Mouse (Mus musculus) thymus, postnatal 0 days (tissue): Measurements from ENCODE around the gene Cbx7. TPM values are rescaled to one million over a fixed set of nuclear protein-coding genes. Genes with fewer than 3 reads are reported as not detected.

ENCODE experiments used
- DNase-seq: peaks from one replicate; pipeline ENCODE4 v3.0.0-alpha.2; 2015; ENCODE audit warnings: low spot score
- polyA plus RNA-seq: library from polyadenylated mRNA; unstranded; fragments of >200 nt; fragmentation: Nextera tagmentation; extraction: Ambion mirVana; gene quantifications from 2 replicates; pipeline ENCODE4 v1.2.1, GENCODE M21; 2015

Gene Cbx7
- polyA plus RNA-seq, 1 experiment from 2014 or later = 10.1 TPM

DNA sequence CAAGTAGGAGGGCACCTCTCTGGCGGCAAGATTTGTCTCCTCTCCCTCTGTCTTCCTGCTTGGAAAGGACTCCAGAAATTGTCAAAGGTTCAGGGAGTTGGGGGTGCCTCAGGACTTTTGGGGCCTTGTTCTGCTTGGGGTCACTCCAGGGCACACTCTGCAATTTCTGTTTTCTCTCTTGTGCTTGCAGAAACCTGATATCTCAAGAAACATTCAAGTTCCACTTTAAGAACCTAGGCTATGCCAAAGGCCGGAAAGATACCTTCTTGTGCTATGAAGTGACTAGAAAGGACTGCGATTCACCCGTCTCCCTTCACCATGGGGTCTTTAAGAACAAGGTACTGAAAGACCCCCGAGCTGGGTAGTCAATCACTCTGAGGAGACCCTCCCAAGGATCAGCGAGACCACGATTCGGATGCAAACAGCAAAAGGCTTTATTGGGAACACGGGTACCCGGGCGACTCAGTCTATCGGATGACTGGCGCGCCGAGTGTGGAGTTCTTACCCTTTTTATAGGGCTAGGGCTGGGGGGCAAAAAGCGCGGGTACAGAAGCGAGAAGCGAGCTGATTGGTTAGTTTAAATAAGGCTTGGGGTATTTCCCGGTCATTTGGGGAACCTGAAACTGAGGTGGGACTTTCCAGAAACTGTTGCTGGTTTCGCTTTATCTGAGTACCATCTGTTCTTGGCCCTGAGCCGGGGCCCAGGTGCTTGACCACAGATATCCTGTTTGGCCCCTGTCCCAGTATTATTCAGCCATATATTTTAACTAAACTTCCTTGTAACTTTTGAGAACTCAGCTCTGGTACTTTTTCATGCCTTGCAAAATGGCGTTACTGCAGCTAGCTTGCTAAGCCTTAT, 75.5 kb downstream of the Cbx7 start:
- DNase-seq = peak; percentile 40

DNA sequence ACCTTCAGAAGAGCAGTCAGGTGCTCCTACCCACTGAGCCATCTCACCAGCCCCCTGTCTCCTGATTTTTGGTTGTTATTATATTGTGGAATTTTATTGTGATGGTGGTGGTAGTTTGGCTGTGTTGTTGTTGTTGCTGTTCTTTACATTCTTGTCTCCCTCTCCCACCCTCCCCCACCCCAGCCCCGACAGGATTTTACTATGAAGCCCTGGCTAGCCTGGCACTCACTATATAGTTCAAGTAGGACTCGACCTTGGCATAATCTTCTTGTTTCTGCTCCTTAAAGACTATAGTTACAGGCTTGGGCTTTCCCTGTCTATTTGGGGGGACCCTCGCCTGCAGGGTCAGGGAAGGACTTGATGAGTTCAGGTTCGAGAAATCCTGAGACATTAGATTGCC, 76.6 kb downstream of the Cbx7 start:
- DNase-seq = no peak

DNA sequence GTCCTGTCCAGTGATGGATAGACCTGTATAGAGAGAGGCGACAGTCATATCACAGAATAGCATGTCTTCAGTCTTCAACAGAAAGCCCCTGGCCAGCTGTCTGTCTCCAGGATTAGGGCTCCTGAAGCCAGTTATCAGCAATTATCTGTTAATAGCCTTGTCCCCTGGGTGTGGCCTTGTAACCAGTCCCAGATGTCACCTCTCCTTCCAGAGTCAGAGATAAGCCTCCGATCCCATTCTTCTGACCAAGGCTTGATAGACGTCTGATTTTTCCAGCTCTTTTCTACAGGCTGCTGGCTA, 77.1 kb downstream of the Cbx7 start:
- no peak for DNase-seq

DNA sequence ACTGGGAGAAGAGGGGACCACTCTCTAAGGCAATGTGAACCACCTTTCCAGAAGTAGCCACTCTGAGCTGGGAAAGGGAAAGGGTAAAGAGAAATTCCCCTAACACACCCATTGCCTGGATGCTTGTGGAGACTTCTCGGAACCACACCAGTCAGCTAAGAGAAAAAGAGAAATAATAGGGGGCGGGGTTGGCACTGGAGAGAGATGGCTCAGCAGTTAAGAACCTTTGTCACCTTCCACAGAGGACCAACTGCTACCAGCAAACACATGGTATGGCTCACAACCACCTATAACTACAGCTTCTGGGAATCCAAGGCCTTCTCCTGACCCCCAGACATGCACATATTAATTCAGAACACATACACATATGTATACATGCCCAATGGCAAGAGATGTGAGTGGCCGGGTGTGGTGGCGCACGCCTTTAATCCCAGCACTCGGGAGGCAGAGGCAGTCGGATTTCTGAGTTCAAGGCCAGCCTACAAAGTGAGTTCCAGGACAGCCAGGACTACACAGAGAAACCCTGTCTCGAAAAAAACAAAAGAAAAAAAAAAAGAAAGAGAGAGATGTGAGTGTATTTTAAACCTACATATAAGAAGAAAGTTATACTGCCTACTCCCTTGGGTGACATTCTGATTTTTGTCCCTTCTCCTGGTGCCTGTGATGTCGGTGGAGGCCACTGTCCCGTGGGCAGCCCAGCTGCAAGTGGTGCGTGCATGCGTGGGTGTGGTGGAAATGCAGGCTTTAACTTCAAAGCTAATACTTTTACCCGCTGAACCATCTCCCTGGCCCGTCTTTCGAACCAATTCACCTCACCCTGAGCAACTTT, 77.7 kb downstream of the Cbx7 start:
- peak; percentile 18 for DNase-seq

DNA sequence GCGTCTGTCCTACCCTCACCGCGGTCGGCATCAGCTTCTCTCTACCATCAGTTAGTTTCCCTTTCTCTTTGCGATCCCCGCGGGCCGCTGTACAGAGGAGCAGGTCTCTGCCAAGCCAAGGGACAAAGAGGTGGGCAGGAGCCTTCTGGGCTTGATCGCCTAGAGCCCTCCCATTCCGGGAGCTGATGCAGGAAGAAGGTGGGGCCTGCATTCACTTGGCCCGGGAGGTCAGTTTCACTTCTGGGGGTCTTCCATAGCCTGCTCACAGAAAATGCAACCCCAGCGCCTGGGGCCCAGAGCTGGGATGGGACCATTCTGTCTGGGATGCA, 78.7 kb downstream of the Cbx7 start:
- peak; percentile 61 for DNase-seq

DNA sequence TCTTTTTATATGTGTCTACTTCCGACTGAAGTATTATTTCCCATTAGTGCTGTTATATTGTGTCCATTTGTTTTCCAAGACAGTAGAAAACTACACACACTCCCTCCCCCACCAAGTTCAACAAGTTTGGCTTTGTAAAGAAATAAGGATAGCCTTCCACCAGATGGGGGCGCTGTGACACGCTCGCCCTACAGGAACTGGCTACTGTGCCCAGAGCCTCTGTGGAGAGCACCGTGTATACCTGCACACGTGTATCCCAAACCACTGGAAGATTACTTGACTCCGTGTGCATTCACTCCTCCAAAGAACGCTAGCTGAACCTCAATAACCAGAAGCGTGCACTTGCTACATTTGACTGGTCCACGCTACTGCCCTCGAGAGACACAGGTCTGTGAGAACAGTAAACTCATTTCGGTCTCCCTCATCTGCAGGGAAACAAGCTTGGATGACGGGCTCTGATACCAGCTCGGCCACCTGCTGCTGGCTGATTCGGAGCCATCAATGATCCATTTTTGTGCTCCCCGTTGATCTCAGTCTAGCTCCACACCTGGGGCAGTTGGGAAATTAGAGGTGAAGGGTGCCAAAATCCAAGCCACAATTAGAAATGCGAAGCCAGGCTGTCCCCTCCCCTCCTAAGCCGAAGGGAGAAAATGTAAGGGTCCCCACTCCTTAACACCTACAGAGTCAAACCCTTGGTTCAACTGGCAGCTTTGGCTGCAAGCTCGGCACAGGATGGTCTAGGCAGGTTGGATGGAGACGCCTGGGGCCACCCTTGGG, 79.3 kb downstream of the Cbx7 start, which contains the start of gene Apobec3:
Gene Apobec3 (plus strand): TSS at position 224 of the 777 bp plus-strand sequence.
- DNase-seq = peak; percentile 88

DNA sequence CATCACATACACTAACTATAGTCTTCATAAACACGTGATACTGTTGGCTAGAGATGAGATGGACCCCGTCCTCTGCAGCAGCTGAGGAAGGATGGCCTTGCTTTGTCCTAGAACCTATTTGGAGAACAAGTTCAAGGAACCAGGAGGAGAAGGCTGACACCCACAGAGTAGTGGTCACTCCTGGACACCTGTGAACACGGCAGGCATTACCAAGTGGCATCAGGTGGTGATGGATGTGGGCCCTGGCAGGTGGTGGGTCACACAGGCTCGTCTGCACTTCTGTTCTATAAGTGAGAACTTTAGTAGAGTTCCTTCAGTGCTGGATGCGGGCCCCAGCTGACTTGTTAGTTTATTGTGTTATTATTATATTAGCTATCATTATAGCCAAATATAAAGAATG, 86.1 kb downstream of the Cbx7 start:
- DNase-seq = no peak

DNA sequence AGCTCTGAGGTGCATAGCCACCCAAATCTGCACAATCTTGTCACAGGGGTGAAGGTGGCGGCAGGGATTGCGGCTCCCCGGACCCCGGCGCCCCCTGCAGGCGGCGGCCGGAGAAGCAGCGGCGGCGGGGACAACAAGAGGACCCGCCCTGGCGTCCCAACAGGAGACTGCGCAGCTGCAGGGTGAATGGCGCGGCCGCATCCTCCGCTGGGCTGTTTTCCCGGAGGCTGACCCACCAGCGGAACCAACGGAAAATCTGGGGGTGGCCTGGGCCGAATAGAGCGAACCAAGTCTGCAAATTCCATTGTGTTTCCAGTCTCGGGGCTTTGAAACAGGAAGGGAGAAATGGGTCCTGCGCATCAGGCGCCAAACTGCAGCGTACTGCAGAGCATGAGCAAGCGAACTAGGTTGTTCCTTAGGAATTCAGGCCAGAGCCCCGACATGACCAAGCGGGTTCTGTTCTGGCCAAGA, 87.5 kb downstream of the Cbx7 start:
- DNase-seq = peak; percentile 90

DNA sequence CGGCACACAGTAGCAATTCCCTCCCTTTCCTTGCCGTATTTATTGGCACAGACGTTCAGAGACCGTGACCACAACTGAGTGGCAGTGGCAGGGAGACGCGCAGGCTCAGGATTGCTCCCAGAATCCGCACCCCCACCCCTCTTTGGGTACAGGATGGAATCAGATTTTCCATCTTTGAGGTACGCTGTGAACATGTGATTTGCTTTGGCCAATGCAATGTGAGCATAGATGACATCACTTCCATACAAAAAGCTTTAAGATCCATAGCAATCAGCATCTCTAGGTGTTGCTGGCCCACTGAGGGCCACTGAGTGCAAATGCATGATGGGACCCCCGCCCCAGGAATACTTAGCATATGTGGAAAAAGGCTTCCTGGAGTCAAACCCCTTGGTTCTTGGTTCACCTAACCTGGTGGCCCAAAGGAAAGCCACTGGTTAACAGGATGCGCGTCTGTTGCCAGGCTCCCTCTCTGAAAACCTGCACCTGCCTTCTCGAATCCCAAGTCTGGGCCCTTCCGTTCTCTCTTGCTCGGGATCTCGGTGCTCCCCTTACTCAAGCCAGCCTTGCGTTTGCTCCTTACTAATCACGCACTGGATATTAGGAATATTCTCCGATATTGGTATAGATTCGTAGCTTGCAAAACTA, 88.2 kb downstream of the Cbx7 start:
- peak; percentile 10 for DNase-seq

DNA sequence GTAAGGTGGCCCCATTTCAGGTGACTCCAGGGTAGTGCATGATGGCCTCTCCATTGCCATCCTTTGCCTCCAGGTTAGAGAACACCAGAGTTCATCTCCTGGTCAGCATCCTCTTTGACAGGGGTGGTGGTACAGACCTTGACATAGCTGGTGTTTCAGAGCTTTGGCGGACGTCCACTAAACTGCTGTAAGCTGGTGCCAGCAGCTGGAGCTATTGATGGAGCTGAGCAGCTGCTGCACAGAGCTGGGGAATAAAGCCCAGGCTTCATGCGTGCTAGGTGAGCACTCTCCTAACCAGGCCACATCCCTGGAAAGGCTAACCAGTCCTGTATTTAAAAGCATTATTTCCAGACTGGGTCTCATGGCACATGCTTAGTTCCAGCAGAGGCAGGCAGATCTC, 90.4 kb downstream of the Cbx7 start:
- DNase-seq = no peak

DNA sequence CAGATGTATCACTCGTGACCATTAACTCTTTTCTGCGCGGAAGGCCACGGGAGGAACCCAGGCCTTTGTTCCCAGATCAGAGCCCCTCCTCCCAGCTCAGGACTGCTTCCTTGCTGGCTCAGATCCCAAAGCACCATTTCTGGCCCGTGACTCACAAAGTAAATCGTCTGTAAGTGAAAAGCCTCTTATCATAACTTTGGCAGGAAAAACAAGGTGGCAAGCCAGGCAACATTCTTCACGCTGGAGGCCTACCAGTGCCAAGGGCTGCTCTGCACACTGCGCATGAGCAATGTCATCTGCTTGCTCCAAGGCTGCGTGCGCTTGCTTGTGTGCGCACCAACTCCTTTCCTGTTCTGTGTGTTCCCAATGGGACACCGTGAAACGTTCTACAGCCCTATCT, 91.6 kb downstream of the Cbx7 start:
- no peak for DNase-seq

DNA sequence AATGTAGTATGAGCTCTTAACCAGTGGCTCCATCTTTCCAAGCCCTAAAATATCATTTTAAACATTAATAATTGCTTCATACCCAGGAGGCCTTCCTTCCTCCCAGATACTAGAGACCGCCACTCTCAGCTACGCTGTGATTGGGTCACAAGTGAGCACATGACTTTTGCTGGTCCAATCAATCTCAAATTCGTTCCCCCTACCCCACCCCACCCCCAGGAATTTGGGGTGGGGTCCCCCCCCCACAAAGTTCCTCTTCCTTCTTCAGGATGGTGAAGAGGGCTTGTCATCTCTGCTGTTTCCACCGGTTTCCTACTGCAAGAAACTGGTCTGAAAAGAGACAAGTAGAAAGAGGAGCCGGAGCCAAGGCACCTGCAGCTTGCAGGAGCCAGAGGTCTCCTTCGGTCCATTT, 92.2 kb downstream of the Cbx7 start:
- DNase-seq = no peak

DNA sequence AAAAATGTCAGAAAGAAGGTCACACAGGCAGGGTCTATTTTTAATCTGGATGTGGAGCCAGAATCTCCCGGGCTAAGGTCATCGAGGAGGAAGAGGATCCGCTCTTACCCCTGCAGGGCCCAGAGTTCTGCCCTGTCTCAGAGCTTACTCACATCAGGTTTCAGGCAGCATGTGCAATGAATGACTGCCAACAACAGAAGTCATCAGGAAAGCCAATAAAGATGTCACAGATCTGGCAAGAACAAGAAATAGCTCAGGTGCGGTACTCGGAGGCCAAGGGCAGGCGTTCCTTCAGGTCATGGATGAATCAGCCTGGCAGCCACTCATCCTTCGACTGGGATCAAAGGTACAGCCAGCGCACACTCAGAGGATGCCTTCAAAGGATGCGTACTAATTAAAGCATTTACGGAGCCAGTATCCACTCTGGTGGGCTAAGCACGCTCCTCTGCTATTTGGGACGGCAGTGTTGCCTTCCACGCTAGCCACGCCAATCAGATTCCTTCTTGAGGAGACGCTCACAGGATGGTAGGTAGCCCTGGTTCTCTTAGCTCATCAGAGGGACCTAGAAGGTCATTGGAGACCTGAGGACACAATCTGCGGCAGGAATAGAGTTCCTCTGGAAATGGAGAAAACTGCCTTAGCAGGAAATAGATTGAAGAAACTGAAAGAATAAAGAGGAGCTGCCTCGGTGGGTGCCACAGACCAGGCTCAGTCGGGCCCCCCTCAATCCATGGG, 95.5 kb downstream of the Cbx7 start:
- no peak for DNase-seq

DNA sequence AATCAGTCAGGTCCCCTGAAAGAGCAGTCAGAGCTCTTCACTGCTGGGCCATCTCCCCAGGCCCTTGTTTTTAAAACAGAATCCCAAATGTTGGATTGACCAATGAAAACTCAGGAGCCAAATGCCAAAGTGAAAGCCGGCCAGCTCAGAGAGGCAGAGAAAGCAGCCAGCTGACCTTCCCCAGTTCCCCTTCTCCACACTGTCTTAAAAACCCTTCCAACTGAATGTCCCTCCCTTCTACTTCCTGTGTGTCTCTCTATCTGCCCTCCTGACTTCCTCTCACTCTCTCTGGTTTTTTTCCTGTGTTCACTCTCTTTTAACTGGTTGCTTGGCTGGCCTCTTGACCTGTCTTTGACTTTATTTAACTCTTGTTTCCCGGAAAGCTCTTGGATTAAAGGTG, 96.9 kb downstream of the Cbx7 start:
- no peak for DNase-seq

DNA sequence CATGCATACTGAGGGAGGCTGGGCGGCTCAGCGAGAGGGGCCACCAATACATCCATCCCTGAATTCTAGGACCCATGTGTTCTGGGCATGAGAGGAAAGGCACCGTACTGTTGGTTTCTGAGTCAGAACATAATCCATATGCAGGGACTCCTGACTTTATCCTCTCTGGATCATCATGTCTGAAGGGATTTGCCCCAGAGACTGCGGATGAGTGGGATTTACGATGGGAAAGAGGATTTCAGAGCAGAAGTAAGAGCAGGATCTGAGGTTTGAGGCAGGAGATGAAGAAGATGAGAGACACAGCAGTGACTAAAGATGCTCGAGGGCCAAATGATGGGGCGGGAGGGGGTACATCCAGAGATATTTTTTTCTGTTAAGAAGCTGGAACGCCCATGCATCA, 97.4 kb downstream of the Cbx7 start:
- DNase-seq = no peak

DNA sequence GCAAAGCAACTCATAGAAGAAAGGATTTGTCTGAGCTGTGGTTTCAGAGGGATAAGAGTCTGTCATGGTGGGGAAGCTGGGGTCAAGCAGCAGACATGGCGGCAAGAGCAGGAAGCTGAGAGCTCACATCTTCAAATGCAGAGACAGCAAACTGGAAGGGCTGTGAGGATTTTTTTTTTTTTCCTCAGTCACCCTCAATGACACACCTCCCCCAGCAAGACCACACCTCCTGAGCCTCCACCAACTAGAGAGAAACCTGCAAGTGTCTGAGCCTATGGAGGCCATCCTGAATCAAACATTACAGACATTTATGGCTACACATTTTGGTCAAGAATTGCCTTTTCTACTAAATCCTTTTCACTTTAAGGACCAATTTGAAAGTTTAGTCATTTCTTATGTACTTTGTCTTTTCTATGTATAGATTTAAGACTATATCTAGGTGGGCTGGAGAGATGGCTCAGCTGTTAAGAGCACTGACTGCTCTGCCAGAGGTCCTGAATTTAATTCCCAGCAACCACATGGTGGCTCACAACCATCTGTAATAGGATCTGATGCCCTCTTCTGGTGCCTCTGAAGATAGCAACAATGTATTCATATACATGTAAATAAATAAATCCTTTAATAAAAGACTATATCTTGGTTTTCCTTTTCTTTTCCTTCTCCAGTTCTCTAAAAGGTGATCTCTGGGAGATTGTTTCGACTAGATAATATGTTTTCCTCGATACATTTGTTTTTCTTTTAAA, 103.5 kb downstream of the Cbx7 start:
- DNase-seq = no peak
